Mouse (Mus musculus) forebrain, embryonic 13.5 days (tissue): ENCODE measurements around the gene Sumf1. TPM values are rescaled to one million over a fixed set of nuclear protein-coding genes. Genes with fewer than 3 reads are reported as not detected.

Experiments used
- ATAC-seq: fragments of 200-750 bp; cut with Nextera tagmentation; 2 replicates; pipeline ENCODE4 v1.8.0; 2017
- H3K27ac ChIP-seq: fragments of 300-500 bp; sonication (generic); 2 replicates; pipeline ENCODE4 v1.5.1; 2015; ENCODE audit warnings: inconsistent platforms, mild to moderate bottlenecking, moderate library complexity
- H3K27me3 ChIP-seq: fragments of 300-500 bp; sonication (generic); 2 replicates; pipeline ENCODE4 v1.6.1; 2015; ENCODE audit warnings: mild to moderate bottlenecking, inconsistent platforms
- H3K36me3 ChIP-seq: fragments of 300-500 bp; sonication (generic); 2 replicates; pipeline ENCODE4 v1.6.1; 2015; ENCODE audit warnings: mild to moderate bottlenecking, inconsistent platforms; ENCODE audit not compliant: poor library complexity, severe bottlenecking
- H3K4me1 ChIP-seq: fragments of 300-500 bp; sonication (generic); 2 replicates; pipeline ENCODE4 v1.6.1; 2015; ENCODE audit warnings: inconsistent platforms
- H3K4me2 ChIP-seq: fragments of 300-500 bp; sonication (generic); 2 replicates; pipeline ENCODE4 v1.6.1; 2015; ENCODE audit warnings: inconsistent platforms, mild to moderate bottlenecking, moderate library complexity
- H3K4me3 ChIP-seq: fragments of 300-500 bp; sonication (generic); 2 replicates; pipeline ENCODE4 v1.5.1; 2015; ENCODE audit warnings: mild to moderate bottlenecking, inconsistent platforms
- H3K9ac ChIP-seq: fragments of 300-500 bp; sonication (generic); 2 replicates; pipeline ENCODE4 v1.6.1; 2015; ENCODE audit warnings: mild to moderate bottlenecking, inconsistent platforms
- H3K9me3 ChIP-seq: fragments of 300-500 bp; sonication (generic); replicated peaks from 2 replicates; pipeline ENCODE4 v1.6.1; 2016; ENCODE audit warnings: inconsistent platforms
- WGBS: fragments of 180-500 bp; shearing (Covaris S2); methylation state at CpG from one replicate; pipeline ENCODE4 v1.1.7; 2015; 5-methylcytosine and 5-hydroxymethylcytosine counted together
- polyA plus RNA-seq: library from polyadenylated mRNA; unstranded; fragments of >200 nt; fragmentation: Nextera tagmentation; extraction: Ambion mirVana; gene quantifications from 2 replicates; pipeline ENCODE4 v1.2.1, GENCODE M21; 2015

Gene Sumf1
- polyA plus RNA-seq, 1 experiment from 2014 or later: 12.6 TPM

DNA sequence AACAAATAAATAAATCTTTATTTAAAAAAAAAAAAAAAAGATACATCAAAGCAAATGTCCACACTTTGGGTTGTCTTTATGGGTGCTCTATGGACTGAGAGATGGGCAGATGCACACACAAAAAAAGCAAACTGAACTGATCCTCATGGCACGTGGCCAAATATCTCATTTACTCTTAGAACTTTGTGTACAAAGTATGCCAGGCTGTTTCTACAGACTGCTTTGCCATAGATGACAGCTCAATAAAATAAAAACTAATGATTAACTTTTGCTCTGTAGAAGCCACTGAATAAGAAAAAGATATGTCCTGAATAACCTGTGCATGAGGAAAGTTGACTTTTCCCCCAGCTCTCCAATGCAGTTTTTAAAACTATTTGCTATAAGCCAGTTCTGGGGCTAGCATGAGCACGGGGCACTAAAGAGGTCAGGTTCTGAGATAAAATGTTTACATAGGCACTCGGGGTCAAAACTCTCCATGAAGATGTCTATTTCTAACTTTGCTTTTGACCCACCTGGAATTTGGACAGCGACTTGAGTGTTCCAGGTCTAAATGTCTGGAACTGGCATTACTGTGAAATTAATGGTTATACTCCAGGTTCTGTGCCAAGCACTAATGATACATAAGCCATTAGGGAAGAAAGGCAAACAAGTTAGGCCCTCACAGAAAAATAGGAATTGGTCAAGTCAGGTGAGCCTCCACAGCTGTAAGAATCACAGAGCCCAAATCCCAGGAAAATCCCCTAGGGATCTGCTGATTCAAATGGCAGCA, 44.5 kb downstream of the Sumf1 start:
- 94% methylated on average over 4 of the region's 4 CpGs for WGBS
- H3K36me3 ChIP-seq: no peaks in the 10 kb centered on the region
- ATAC-seq: no peak

DNA sequence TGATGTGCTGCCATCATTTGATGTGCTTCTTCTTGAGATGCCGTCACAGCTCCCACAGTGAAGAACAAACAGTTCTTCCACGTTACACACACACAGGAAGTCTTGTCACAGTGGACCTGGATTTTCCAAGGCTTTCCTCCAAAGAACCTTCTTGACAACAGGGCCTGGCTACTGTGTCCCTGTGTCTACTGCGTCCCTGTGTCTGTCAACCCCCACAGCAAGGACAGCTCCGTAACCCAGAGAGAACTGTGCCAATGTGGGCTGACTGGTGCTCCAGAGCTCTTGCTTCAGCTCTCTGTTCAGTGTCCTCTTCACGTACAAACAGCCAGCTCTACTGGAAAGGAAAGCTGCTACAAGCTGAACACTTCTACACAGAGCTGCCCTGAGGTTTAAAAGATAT, 48.4 kb downstream of the Sumf1 start:
- Histone ChIP-seq H3K27me3 (no peaks in the 10 kb centered on the region), H3K9me3 (no peaks in the 10 kb centered on the region), H3K36me3 (no peaks in the 10 kb centered on the region), H3K4me3 (no peak overlapping the region), H3K4me1 (no peaks in the 10 kb centered on the region), H3K4me2 (no peak overlapping the region), H3K27ac (no peak overlapping the region), H3K9ac (no peak overlapping the region)
- 91% methylated on average over 5 of the region's 5 CpGs for WGBS
- no peak for ATAC-seq

More for the DNA sequence above, 44.5 kb downstream of the Sumf1 start:
- Histone ChIP-seq H3K9me3 (no peaks in the 10 kb centered on the region), H3K4me2 (no peak overlapping the region), H3K9ac (no peak overlapping the region), H3K4me1 (peaks cover 8% of the 10 kb centered on the region), H3K4me3 (no peak overlapping the region), H3K27ac (no peak overlapping the region), H3K27me3 (no peaks in the 10 kb centered on the region)

DNA sequence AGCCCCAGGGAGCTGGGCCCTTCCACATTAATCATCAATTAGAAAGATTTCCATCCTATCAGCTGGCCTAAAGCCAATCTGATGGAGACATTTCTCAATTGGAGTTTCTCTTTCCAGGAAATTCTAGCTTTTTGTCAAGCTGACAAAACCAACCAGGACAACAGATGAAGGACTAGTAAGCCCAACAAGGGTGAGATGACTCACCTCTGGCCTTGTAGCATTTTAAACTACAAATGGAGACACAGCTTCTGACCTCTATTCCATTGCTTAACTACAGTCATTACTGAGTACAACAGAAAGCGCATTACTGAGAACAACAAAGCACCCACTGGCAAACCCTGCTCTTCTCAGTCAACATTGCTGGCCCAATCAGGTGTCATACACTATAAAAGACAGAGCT, 49.1 kb downstream of the Sumf1 start:
- no peak for ATAC-seq
- Histone ChIP-seq H3K4me1 (no peaks in the 10 kb centered on the region), H3K36me3 (no peaks in the 10 kb centered on the region), H3K27me3 (no peaks in the 10 kb centered on the region), H3K9me3 (no peaks in the 10 kb centered on the region), H3K9ac (no peak overlapping the region), H3K4me2 (no peak overlapping the region), H3K4me3 (no peak overlapping the region), H3K27ac (no peak overlapping the region)
- WGBS: 93% methylated on average over 1 of the region's 1 CpGs

DNA sequence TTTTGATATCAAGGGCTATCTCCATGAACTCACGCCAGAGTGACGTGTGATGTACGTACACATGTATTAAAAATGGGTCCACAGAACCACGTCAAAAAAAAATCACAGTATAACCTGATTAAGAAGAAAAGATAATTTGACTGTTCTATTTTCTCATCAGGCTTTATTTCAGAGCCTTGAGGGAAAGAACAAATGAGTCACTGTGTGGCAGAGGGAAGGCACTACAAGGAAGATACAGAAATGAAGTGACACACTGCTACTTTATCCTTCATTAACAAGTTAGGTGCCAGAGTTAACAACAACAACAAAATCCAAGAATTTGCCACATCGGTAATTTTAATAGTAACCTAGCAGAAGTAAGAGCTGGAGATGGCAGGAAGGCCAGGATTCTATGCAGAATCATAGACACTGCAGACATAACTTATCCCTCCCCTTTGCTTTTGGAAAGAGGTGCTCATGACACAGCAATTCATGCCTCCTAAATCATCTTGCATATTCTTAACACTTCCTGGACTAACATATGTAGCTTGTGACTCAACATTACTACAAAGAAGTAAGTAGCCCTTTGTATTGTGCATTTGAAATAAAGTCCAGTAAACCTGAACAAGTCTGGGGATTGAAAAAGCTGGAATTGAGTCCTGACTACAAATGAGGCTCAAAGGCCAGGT, 53.0 kb downstream of the Sumf1 start:
- Histone ChIP-seq H3K4me1 (no peaks in the 10 kb centered on the region), H3K36me3 (no peaks in the 10 kb centered on the region), H3K9ac (no peak overlapping the region), H3K9me3 (no peaks in the 10 kb centered on the region), H3K27ac (no peak overlapping the region), H3K4me2 (no peak overlapping the region), H3K4me3 (no peak overlapping the region), H3K27me3 (no peaks in the 10 kb centered on the region)
- no peak for ATAC-seq
- 93% methylated on average over 5 of the region's 5 CpGs for WGBS

DNA sequence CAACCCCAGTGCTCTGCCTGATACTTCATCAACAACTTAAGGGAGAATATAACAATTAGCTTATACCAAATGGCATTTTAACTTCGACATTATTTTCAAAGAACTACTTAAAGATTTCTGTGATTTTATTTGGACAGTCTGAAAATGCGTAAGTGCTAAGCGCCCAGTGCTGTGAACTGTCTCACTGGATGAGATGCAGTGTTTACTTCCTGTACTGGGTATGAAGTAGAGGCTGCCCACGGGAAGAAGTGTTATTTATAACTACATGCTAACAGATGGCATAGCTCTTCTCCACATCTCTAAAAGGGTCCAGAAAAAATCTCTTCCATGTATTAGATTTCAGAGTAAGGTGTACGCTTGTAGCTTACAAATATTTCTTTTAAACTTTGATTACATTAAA, 54.7 kb downstream of the Sumf1 start:
- Histone ChIP-seq H3K9ac (no peak overlapping the region), H3K36me3 (no peaks in the 10 kb centered on the region), H3K27ac (no peak overlapping the region), H3K9me3 (no peaks in the 10 kb centered on the region), H3K4me2 (no peak overlapping the region), H3K4me3 (no peak overlapping the region), H3K27me3 (no peaks in the 10 kb centered on the region), H3K4me1 (peaks cover 5% of the 10 kb centered on the region; the same call in 1 of the 2 replicates)
- ATAC-seq: no peak
- WGBS: 95% methylated on average over 5 of the region's 5 CpGs

DNA sequence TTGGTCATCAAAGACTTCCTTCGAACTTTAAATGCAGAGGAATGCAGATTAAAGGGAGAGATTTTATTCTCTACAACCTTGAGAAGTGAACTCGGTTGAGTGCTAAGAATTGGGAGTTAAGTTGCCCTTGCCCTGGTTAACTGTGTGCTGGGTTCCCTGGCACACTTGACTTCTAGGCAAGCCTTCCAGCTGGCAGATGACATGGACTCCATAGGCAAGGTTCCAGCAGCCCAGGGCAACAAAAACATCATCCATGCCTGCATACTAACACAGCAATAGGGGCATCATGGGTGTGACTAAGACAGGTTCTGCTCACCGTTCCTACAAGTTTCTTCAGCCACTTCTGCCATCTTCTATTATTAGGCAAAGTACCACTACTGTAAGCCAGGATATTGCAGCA, 58.8 kb downstream of the Sumf1 start:
- no peaks in the 10 kb centered on the region for H3K27me3 ChIP-seq
- H3K36me3 ChIP-seq: no peaks in the 10 kb centered on the region
- H3K4me1 ChIP-seq: peaks cover 8% of the 10 kb centered on the region; the same call in 1 of the 2 replicates
- no peak overlapping the region for H3K9ac ChIP-seq
- 85% methylated on average over 3 of the region's 3 CpGs for WGBS
- no peak overlapping the region for H3K4me3 ChIP-seq
- no peak for ATAC-seq
- H3K4me2 ChIP-seq: no peak overlapping the region
- no peak overlapping the region for H3K27ac ChIP-seq
- no peaks in the 10 kb centered on the region for H3K9me3 ChIP-seq

DNA sequence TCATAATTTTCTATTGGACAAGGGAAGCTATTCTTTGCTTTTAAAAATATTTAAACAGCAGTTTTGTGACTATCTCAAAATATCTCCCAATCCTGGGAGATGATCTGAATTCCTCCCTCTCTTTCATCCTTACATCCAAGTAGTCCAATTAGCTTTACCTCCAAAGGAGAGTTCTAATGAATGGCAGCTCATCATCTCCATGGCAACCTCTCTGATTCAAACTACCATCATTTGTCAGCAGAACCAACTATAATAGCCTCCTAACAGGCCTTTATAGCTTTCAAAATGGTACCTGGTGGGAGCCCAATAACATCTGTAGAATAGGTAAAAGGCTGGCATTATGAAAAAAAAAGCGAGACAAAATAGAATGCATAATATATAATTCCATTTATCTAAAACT, 59.9 kb downstream of the Sumf1 start:
- H3K27ac ChIP-seq: no peak overlapping the region
- no peak overlapping the region for H3K9ac ChIP-seq
- WGBS: 40% methylated on average over 1 of the region's 1 CpGs
- no peaks in the 10 kb centered on the region for H3K27me3 ChIP-seq
- H3K4me3 ChIP-seq: no peak overlapping the region
- peaks cover 8% of the 10 kb centered on the region; the same call in 1 of the 2 replicates for H3K4me1 ChIP-seq
- H3K4me2 ChIP-seq: no peak overlapping the region
- H3K36me3 ChIP-seq: no peaks in the 10 kb centered on the region
- ATAC-seq: no peak; the same call in 1 of the 2 replicates
- H3K9me3 ChIP-seq: no peaks in the 10 kb centered on the region

DNA sequence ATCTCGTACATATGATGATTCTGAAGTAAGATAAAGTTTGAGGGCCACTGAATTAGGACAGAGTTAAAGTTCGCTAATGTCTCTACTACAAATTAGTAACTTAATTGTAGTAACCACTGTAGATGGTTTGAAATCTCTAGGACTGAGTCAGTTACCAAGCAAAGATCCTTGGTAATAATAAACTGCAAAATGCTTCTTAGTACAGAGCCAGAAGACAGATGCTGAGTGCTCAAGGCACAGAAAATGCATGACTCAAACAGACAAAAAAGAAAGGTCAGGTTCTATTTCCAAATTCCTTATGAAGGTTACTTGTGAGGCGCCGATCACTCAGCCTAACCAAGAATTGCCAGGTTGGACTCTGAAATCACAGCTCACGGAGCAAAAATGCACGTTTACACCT, 67.5 kb downstream of the Sumf1 start:
- no peak overlapping the region for H3K9ac ChIP-seq
- H3K36me3 ChIP-seq: no peaks in the 10 kb centered on the region
- H3K27me3 ChIP-seq: no peaks in the 10 kb centered on the region
- no peak overlapping the region for H3K4me2 ChIP-seq
- no peaks in the 10 kb centered on the region for H3K9me3 ChIP-seq
- H3K4me3 ChIP-seq: no peak overlapping the region
- no peak for ATAC-seq
- H3K4me1 ChIP-seq: no peaks in the 10 kb centered on the region
- no peak overlapping the region for H3K27ac ChIP-seq
- 97% methylated on average over 6 of the region's 6 CpGs for WGBS

DNA sequence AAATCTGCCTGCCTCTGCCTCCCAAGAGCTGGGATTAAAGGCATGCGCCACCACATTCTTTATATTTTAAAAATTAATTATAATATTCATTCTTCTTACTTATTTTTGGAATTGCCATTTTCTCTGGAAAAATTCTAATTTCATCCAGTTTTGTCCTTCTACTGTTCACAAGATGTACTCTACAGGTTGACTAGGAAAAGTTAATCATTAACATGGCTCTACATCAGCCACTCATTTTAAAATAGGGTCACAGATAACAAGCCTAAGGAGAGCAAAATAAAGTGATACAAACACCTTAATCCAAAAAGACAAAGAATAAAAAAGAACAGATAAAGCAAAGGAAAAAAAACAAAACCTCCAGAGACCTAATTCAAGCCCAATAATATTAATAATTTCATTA, 70.4 kb downstream of the Sumf1 start:
- H3K4me3 ChIP-seq: no peak overlapping the region
- ATAC-seq: no peak
- no peak overlapping the region for H3K9ac ChIP-seq
- no peaks in the 10 kb centered on the region for H3K9me3 ChIP-seq
- no peaks in the 10 kb centered on the region for H3K4me1 ChIP-seq
- no peaks in the 10 kb centered on the region for H3K27me3 ChIP-seq
- no peak overlapping the region for H3K27ac ChIP-seq
- 93% methylated on average over 1 of the region's 1 CpGs for whole genome bisulfite sequencing
- H3K36me3 ChIP-seq: no peaks in the 10 kb centered on the region
- no peak overlapping the region for H3K4me2 ChIP-seq

DNA sequence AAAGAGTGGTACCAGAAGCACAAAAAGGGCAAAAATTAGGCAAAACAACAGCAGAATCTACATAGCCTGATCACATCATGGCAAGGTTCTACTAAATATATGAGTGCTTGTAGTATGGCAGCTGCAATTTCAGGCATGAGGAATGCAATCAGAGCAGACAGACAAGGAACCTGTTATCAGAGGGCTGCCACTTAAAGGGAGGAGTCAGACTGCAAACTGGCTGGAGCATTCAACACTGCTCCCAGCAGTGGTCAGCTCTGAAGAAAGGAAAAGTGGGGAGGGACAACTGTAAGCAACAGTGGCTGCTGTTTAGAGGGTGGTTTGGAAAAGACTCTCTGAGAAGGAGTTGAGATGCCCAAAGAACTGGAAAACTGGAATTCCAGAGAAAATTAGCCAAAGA, 73.7 kb downstream of the Sumf1 start:
- Histone ChIP-seq H3K9ac (no peak overlapping the region), H3K36me3 (0 out of 2 replicates have a peak, but pooled peaks cover 3% of the 10 kb centered on the region), H3K9me3 (no peaks in the 10 kb centered on the region), H3K4me3 (no peak overlapping the region), H3K4me1 (no peaks in the 10 kb centered on the region), H3K27ac (no peak overlapping the region), H3K27me3 (no peaks in the 10 kb centered on the region), H3K4me2 (no peak overlapping the region)
- ATAC-seq: no peak

DNA sequence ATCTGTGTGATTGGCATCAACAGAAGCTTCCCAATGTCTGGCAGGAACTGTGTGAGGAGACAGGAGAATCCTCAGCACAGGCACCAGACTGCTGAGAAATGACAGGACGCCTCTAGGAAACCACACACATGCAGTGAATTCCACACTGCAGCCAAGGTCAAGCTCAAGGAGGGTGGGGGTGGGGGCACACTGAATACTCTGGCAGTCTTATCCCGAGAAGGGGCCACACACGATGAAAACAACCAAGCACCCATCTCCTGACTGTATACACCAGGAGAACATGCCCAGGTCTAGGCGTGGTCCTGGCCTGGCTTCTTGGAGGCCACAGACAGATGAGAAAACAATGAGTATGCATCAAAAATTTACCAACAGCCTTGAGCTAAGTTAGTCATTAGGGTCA, 75.0 kb downstream of the Sumf1 start:
- Histone ChIP-seq H3K4me2 (no peak overlapping the region), H3K27me3 (no peaks in the 10 kb centered on the region), H3K9me3 (no peaks in the 10 kb centered on the region), H3K4me1 (no peaks in the 10 kb centered on the region), H3K4me3 (no peak overlapping the region), H3K36me3 (0 out of 2 replicates have a peak, but pooled peaks cover 3% of the 10 kb centered on the region), H3K27ac (no peak overlapping the region), H3K9ac (no peak overlapping the region)
- 70% methylated on average over 4 of the region's 4 CpGs for WGBS
- ATAC-seq: no peak

DNA sequence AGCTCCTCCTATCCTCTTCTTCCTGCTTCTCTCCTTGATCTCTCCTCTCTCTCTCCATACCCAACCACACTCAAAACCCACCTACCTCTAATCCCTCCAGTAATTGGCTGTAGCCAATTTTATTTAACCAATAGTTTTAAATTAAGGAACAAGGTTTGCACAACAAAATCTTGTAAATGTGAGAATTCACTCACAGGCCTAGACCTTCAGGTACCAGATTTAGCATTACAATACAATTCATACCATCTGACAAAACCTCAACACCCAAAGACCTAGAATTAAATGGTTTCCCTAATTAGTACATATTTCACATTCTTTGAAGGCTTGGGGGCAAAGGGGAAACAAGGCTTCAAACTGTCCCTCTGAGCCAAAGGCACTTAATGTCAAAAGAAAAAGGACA, 78.0 kb downstream of the Sumf1 start:
- Histone ChIP-seq H3K4me3 (no peak overlapping the region), H3K27me3 (no peaks in the 10 kb centered on the region), H3K4me1 (no peaks in the 10 kb centered on the region), H3K9ac (no peak overlapping the region), H3K9me3 (no peaks in the 10 kb centered on the region), H3K27ac (no peak overlapping the region), H3K36me3 (0 out of 2 replicates have a peak, but pooled peaks cover 6% of the 10 kb centered on the region), H3K4me2 (no peak overlapping the region)
- ATAC-seq: no peak
